Mouse (Mus musculus): ENCODE results near the gene Utp4.

DNA sequence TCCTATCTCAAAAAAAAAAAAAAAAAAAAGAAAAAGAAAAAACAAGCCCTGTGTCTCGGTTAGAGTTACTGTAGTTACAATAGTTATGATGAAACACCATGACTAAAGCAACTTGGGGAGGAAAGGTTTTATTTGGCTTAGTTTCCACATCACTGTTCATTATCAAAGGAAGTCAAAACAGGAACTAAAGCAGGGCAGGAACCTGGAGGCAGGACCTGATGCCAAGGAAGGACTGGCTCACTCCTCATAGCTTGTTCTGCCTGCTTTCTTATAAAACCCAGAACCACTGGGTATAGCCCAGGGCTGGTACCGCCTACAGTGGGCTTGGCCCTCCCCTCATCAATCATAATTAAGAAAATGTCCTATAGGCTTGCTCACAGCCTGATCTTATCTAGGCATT lies 66.2 kb downstream of the Utp4 start:
- TF ChIP-seq EP300 (IDR thresholded peaks at IDR 0.05; ENCODE audit: low read depth) (no peak), CTCF (IDR thresholded peaks at IDR 0.05; ENCODE audit: low read depth) (no peak)
